Mouse (Mus musculus) forebrain, embryonic 16.5 days (tissue): ENCODE measurements around the gene Haus7. TPM values are rescaled to one million over a fixed set of nuclear protein-coding genes. Genes with fewer than 3 reads are reported as not detected.
A peak's percentile ranks its signal among the peaks of the same experiment; 100 is the strongest.
"Not testable (repeated sequence)": the region's sequence is repeated elsewhere in the genome, so short reads cannot be mapped to it uniquely, and the experiment has no call there.

Experiments used
- ATAC-seq: fragments of 200-750 bp; cut with Nextera tagmentation; 2 replicates; pipeline ENCODE4 v1.8.0; 2017; ENCODE audit warnings: mild to moderate bottlenecking, moderate library complexity
- H3K27ac ChIP-seq: fragments of 300-500 bp; sonication (generic); 2 replicates; pipeline ENCODE4 v1.5.1; 2014; ENCODE audit warnings: low read length, control low read depth
- H3K27me3 ChIP-seq: fragments of 300-500 bp; sonication (generic); replicated peaks from 2 replicates; pipeline ENCODE4 v1.6.1; 2014; ENCODE audit warnings: low read length; ENCODE audit not compliant: control insufficient read depth, insufficient read depth
- H3K36me3 ChIP-seq: fragments of 300-500 bp; sonication (generic); 2 replicates; pipeline ENCODE4 v1.6.1; 2014; ENCODE audit not compliant: control insufficient read depth, insufficient read depth
- H3K4me1 ChIP-seq: fragments of 300-500 bp; sonication (generic); replicated peaks from 2 replicates; pipeline ENCODE4 v1.6.1; 2014; ENCODE audit warnings: low read length; ENCODE audit not compliant: control insufficient read depth, insufficient read depth
- H3K4me2 ChIP-seq: fragments of 300-500 bp; sonication (generic); 2 replicates; pipeline ENCODE4 v1.6.1; 2014; ENCODE audit warnings: mild to moderate bottlenecking, low read length, control low read depth
- H3K4me3 ChIP-seq: fragments of 300-500 bp; sonication (generic); replicated peaks from 2 replicates; pipeline ENCODE4 v1.5.1; 2014; ENCODE audit warnings: mild to moderate bottlenecking, low read length, control low read depth
- H3K9ac ChIP-seq: fragments of 300-500 bp; sonication (generic); replicated peaks from 2 replicates; pipeline ENCODE4 v1.6.1; 2014; ENCODE audit warnings: low read depth, low read length, control low read depth
- H3K9me3 ChIP-seq: fragments of 300-500 bp; sonication (generic); 2 replicates; pipeline ENCODE4 v1.6.1; 2016; ENCODE audit warnings: low read length; ENCODE audit not compliant: control insufficient read depth
- WGBS: fragments of 180-500 bp; shearing (Covaris S2); extraction: QIAGEN DNeasy Blood & Tissue Kit; methylation state at CpG from one replicate; pipeline ENCODE4 v1.1.7; 2014; 5-methylcytosine and 5-hydroxymethylcytosine counted together
- polyA plus RNA-seq: library from polyadenylated mRNA; unstranded; fragments of >200 nt; fragmentation: Nextera tagmentation; extraction: Ambion mirVana; gene quantifications from 2 replicates; pipeline ENCODE4 v1.2.1, GENCODE M21; 2015

The Haus7 gene
- polyA plus RNA-seq, 1 experiment from 2014 or later = 59.5 TPM

DNA sequence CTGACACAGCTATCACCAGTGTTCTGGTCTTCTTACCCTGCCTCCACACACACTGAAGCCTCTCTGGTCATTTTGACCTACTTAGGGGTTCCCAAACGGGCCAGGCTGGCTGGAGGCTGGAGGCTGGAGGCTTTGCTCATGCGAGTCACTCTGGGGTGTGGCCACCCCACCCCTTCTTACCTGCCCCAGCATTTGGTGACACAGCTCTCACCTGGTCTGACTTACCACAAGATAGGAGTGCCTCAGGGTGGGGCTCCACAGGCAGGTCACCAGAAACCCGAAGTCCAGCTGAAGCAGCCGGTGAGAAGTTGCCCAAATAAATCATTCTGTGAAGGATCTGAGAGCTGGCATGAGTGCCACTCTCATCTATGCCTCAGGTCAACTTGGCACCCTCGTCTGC lies 26.0 kb downstream of the Haus7 start:
- Histone ChIP-seq H3K4me3 (no peak overlapping the region), H3K36me3 (no peaks in the 10 kb centered on the region), H3K4me2 (no peak overlapping the region), H3K27me3 (no peaks in the 10 kb centered on the region), H3K9ac (no peak overlapping the region), H3K27ac (no peak overlapping the region), H3K9me3 (no peaks in the 10 kb centered on the region), H3K4me1 (no peaks in the 10 kb centered on the region)
- WGBS = 74% methylated on average over 5 of the region's 5 CpGs
- ATAC-seq = no peak

DNA sequence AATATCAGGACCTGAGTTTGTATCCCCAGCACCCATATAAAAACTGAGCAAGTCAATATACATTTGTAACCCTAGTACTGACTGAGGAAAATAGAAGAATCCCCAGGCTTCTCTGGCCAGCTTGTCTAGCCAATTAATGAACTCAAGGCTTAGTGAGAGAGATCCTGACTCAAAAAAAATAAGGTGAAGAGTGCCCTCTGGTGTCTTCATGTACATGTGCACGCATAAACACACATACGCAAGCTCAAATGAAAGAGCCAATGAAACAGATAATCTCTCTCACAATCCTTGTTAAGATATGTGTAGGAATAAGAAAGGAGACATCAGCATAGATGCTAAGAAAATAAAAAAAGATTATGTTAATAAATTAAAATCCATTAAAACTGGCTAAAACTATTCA lies 28.8 kb downstream of the Haus7 start:
- no peak for ATAC-seq
- Histone ChIP-seq H3K4me1 (no peaks in the 10 kb centered on the region), H3K27ac (no peak overlapping the region), H3K4me3 (no peak overlapping the region), H3K36me3 (no peaks in the 10 kb centered on the region), H3K4me2 (no peak overlapping the region), H3K27me3 (no peaks in the 10 kb centered on the region), H3K9ac (no peak overlapping the region), H3K9me3 (no peaks in the 10 kb centered on the region)
- WGBS = 77% methylated on average over 2 of the region's 2 CpGs

DNA sequence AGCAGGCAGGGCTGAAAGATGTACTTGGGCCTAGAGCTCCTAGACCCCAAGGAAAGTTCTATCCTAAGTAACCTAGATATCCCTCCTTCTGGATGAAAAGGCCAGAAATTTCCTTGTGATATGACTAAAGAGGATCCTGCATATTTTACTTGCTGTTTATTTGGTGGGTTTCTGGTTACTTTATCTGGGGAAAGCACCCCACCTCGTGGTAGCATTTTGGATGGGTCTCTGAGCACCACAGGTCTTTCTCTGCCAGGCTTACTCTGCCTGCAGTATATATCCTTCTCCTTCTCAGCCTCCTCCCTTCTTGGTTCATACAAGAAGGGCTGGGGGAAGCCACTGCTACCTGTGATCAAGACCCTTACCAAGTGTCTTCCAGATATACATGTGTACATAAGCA lies 46.1 kb downstream of the Haus7 start:
- H3K4me3 ChIP-seq = no peak overlapping the region
- WGBS = 39% methylated on average over 1 of the region's 1 CpGs
- H3K9ac ChIP-seq = no peak overlapping the region
- no peaks in the 10 kb centered on the region for H3K9me3 ChIP-seq
- no peaks in the 10 kb centered on the region for H3K36me3 ChIP-seq
- no peak overlapping the region for H3K4me2 ChIP-seq
- no peak overlapping the region for H3K27ac ChIP-seq
- no peaks in the 10 kb centered on the region for H3K4me1 ChIP-seq
- H3K27me3 ChIP-seq = no peaks in the 10 kb centered on the region
- no peak for ATAC-seq

DNA sequence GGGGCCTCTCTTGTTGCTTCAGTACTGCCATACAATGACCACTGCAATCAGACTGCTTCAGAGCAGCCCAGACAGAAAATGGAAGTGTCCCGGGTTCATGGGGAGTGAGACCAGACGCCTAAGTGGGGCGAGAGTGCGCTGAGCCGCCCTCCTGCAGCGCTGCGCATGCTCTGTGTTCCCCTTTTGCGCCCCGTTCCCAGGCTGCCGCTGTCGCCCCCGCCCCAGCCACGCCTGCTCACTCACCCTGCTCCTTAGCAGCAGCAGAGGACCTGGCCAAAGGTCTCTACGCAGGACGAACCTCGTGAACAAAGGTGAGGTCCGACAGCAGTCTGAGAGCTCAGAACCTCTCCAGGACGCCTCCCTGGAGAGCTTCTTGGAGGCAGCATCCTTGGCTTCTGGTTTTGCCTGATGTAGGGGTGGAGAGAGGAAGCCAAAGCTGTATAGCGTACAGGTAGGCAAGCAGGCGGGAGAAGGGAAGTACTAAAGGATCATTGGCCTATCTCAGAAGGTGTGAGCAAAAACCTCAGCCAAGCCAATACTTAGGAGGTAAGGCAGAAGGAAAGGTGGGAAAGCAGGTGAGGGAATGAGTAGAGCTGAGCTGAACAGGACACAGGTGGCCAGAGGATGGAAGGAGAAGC lies 47.8 kb downstream of the Haus7 start, which contains the start of gene Zfp92:
TSS of gene Zfp92 (plus strand) at position 217 of the 638 bp plus-strand sequence.
- no peak within 1 kb of the TSS for H3K27ac ChIP-seq
- no peaks in the 10 kb centered on the region for H3K36me3 ChIP-seq
- H3K9ac ChIP-seq = peak within 1 kb of the TSS; percentile 29; the same call in 1 of the 2 replicates
- peak within 1 kb of the TSS; percentile 36 for H3K4me3 ChIP-seq
- H3K9me3 ChIP-seq = no peaks in the 10 kb centered on the region
- ATAC-seq = no peak
- no peaks in the 10 kb centered on the region for H3K27me3 ChIP-seq
- no peaks in the 10 kb centered on the region for H3K4me1 ChIP-seq
- 24% methylated on average over 20 of the region's 20 CpGs for WGBS
- peak within 1 kb of the TSS; percentile 49 for H3K4me2 ChIP-seq

DNA sequence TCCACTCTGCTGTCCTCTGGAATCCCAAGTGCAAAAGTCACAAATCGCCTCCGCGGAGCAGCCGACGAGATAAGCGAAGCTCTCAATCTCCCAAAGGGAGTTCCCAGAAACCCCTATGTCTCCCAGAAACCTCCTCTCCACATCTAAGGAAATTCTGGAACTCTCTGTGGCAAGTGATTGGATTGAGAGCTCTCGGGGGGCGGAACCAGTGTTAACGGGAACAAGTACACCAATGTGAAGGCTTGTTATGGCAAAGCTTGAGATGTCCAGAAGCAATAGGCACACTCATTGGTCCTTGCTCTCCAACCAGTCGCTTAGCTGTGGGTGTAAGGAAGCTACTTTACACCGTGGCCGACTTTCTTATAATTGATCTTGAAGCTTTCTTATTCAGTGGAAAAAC lies 57.2 kb downstream of the Haus7 start:
- Histone ChIP-seq H3K4me1 (no peaks in the 10 kb centered on the region), H3K4me3 (no peak overlapping the region), H3K27me3 (no peaks in the 10 kb centered on the region), H3K4me2 (no peak overlapping the region), H3K27ac (no peak overlapping the region), H3K9me3 (no peaks in the 10 kb centered on the region), H3K36me3 (no peaks in the 10 kb centered on the region), H3K9ac (no peak overlapping the region)
- WGBS = 93% methylated on average over 12 of the region's 12 CpGs
- no peak for ATAC-seq

DNA sequence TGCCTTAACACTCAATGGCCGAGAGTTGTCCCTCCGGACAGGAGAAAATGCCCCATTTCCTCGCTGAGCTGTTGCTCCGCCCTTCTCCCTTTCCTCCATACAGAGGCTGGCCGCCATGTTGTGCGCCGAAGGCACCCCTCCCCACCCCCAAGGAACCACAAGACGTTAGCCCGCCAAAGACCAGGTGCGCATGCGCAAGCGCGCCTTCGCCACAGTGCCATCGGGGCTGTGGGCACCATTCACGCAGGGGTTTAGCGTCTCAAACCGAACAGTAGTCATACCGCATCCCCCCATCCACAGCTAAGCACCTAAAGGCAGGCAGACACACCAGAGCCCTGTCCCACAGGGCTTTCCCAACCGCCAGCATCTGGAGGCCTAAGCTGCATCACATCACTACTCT lies 57.9 kb downstream of the Haus7 start:
- no peaks in the 10 kb centered on the region for H3K27me3 ChIP-seq
- H3K36me3 ChIP-seq = no peaks in the 10 kb centered on the region
- no peaks in the 10 kb centered on the region for H3K9me3 ChIP-seq
- H3K27ac ChIP-seq = no peak overlapping the region
- 91% methylated on average over 20 of the region's 20 CpGs for WGBS
- no peak overlapping the region for H3K9ac ChIP-seq
- no peaks in the 10 kb centered on the region for H3K4me1 ChIP-seq
- H3K4me2 ChIP-seq = no peak overlapping the region
- no peak for ATAC-seq
- no peak overlapping the region for H3K4me3 ChIP-seq

DNA sequence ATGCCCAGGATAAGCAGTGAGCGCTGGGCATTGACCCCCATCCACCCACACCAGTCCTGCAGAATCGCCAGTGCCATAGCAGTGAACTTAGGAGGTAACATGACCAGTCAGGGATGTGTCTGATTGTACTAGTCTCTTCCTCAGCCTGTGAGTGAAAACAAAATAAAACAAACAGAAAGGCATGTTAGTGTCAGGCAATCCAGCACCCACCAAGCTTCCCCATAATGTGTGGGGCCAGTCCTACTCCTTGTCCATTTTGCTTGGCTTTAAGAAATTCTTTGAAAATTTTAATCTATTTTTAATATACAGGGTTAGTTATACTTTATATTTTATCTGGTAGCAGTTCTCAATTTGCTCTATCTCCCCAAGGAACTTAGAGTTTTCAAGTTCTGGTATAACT lies 60.2 kb downstream of the Haus7 start, which contains the start of gene Gm18336:
TSS of gene Gm18336 (minus strand) at position 101 of the 400 bp plus-strand sequence.
- WGBS = 57% methylated on average over 1 of the region's 2 CpGs
- not testable (repeated sequence) for H3K4me1 ChIP-seq, H3K27me3 ChIP-seq, ATAC-seq, H3K36me3 ChIP-seq, H3K9ac ChIP-seq, H3K27ac ChIP-seq, H3K9me3 ChIP-seq, H3K4me2 ChIP-seq, H3K4me3 ChIP-seq

DNA sequence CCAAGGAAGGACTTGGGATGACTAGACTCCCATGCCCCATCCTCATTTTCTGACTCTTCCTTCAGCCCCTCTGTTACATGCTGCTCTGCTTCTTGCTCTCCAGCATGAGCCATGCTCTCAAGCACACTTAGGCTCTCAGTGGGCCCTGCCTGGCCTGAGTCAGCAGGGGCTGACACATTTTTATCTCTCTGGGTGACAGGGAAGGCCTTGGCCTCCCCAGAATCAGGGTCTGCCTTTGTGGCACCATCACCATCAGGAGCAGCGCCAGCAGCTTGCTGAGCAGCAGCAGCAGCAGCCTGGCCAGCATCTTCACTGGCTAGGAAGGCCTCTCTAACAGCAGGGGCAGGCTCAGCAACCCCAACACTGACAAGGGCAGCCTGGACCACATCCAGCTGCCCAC lies 62.4 kb downstream of the Haus7 start:
- WGBS = 85% methylated on average over 1 of the region's 1 CpGs
- Histone ChIP-seq H3K4me3 (no peak overlapping the region), H3K4me2 (no peak overlapping the region), H3K36me3 (no peaks in the 10 kb centered on the region), H3K27ac (no peak overlapping the region), H3K9me3 (no peaks in the 10 kb centered on the region), H3K4me1 (no peaks in the 10 kb centered on the region), H3K27me3 (no peaks in the 10 kb centered on the region), H3K9ac (no peak overlapping the region)
- ATAC-seq = no peak

DNA sequence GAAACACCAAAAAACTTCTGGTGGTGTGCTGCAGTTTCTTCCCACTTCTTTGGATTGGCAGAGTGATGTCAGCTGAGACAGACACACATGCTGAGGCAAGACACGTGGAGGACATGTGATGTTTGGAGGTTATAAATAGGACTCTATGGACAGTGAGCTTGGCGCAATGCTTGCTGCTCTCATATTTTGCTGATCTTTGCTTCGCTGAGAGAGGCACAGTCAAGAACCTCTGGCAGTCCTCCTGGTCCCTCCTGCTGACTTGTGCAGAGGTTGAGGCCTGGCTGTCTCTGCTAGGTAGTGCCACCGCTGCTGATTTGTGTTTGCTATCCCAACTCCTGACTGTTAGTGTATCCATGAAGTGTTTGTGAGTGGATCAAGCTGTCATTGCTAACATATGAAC lies 67.4 kb downstream of the Haus7 start:
- Histone ChIP-seq H3K4me3 (no peak overlapping the region), H3K9me3 (no peaks in the 10 kb centered on the region), H3K9ac (no peak overlapping the region), H3K36me3 (no peaks in the 10 kb centered on the region), H3K4me2 (no peak overlapping the region), H3K27ac (no peak overlapping the region), H3K4me1 (no peaks in the 10 kb centered on the region), H3K27me3 (no peaks in the 10 kb centered on the region)
- 78% methylated on average over 4 of the region's 4 CpGs for WGBS
- no peak for ATAC-seq
